Mouse (Mus musculus) liver, embryonic 13.5 days (tissue): Measurements from ENCODE around the gene Rgs12. TPM values are rescaled to one million over a fixed set of nuclear protein-coding genes. Genes with fewer than 3 reads are reported as not detected.

Source experiments
- ATAC-seq: fragments of 200-750 bp; cut with Nextera tagmentation; 2 replicates; pipeline ENCODE4 v1.8.0; 2017; ENCODE audit warnings: low read depth, mild to moderate bottlenecking, moderate number of reproducible peaks, moderate library complexity
- DNase-seq: peaks from one replicate; pipeline ENCODE4 v3.0.0; 2022
- H3K27ac ChIP-seq: fragments of 300-500 bp; sonication (generic); 2 replicates; pipeline ENCODE4 v1.5.1; 2015; ENCODE audit warnings: moderate library complexity, mild to moderate bottlenecking, inconsistent platforms
- H3K27me3 ChIP-seq: fragments of 300-500 bp; sonication (generic); 2 replicates; pipeline ENCODE4 v1.6.1; 2015; ENCODE audit warnings: mild to moderate bottlenecking, inconsistent platforms
- H3K36me3 ChIP-seq: fragments of 300-500 bp; sonication (generic); 2 replicates; pipeline ENCODE4 v1.6.1; 2015; ENCODE audit warnings: mild to moderate bottlenecking, inconsistent platforms
- H3K4me1 ChIP-seq: fragments of 300-500 bp; sonication (generic); replicated peaks from 2 replicates; pipeline ENCODE4 v1.6.1; 2015; ENCODE audit warnings: inconsistent platforms
- H3K4me2 ChIP-seq: fragments of 300-500 bp; sonication (generic); 2 replicates; pipeline ENCODE4 v1.6.1; 2015; ENCODE audit warnings: inconsistent platforms, mild to moderate bottlenecking, moderate library complexity
- H3K4me3 ChIP-seq: fragments of 300-500 bp; sonication (generic); replicated peaks from 2 replicates; pipeline ENCODE4 v1.5.1; 2015; ENCODE audit warnings: mild to moderate bottlenecking, inconsistent platforms
- H3K9ac ChIP-seq: fragments of 300-500 bp; sonication (generic); 2 replicates; pipeline ENCODE4 v1.6.1; 2015; ENCODE audit warnings: mild to moderate bottlenecking, inconsistent platforms
- H3K9me3 ChIP-seq: fragments of 300-500 bp; sonication (generic); replicated peaks from 2 replicates; pipeline ENCODE4 v1.6.1; 2016; ENCODE audit warnings: inconsistent platforms
- WGBS: fragments of 180-500 bp; shearing (Covaris S2); methylation state at CpG from one replicate; pipeline ENCODE4 v1.1.7; 2015; ENCODE audit not compliant: insufficient replicate concordance; 5-methylcytosine and 5-hydroxymethylcytosine counted together
- polyA plus RNA-seq: library from polyadenylated mRNA; unstranded; fragments of >200 nt; fragmentation: Nextera tagmentation; extraction: Ambion mirVana; gene quantifications from 2 replicates; pipeline ENCODE4 v1.2.1, GENCODE M21; 2015

The Rgs12 gene
- polyA plus RNA-seq, 1 experiment from 2014 or later: 21.7 TPM

DNA sequence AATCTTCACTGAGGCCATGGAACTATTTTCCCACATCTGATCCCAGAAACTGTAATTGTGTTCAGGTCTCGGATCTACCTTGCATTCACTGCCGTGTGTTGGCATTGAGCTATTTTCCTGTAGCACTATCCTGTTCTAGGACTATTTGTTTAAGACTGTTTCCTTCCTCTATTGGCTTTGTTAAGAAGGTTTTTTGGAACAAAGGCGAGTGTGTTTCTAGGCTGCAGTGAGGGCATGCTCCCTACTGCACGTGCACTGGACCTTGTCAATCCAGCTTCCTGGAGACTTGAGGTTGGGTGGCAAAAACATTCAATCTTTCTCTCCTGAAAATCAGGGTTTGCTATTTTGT is 16.8 kb upstream of the Rgs12 start:
- H3K27ac ChIP-seq: peak overlapping the region; percentile 89
- no peak for ATAC-seq

DNA sequence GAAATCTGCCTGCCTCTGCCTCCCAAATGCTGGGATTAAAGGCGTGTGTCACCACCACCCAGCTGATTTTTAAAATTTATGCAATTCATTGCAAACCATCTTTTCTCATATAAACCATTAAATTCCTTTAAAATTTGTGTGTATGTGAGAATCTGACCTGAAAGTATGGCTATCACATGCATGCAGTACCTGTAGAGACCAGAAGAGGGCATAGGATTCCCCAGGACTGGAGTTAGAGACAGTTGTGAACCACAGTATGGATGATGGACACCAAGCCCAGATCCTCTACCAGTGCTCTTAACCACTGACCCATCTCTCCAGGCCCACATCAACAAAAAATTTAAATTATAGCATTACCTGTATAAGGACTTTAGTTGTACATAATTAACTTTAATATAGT is 15.8 kb upstream of the Rgs12 start:
- 82% methylated on average over 1 of the region's 1 CpGs for WGBS
- H3K4me1 ChIP-seq: peaks cover 54% of the 10 kb centered on the region

More for the DNA sequence above, 16.8 kb upstream of the Rgs12 start:
- WGBS: 61% methylated on average over 4 of the region's 4 CpGs
- H3K4me2 ChIP-seq: no peak overlapping the region
- peaks cover 45% of the 10 kb centered on the region for H3K4me1 ChIP-seq
- H3K9ac ChIP-seq: no peak overlapping the region
- H3K4me3 ChIP-seq: no peak overlapping the region
- no peaks in the 10 kb centered on the region for H3K27me3 ChIP-seq
- DNase-seq: no peak
- H3K9me3 ChIP-seq: no peaks in the 10 kb centered on the region
- no peaks in the 10 kb centered on the region for H3K36me3 ChIP-seq

DNA sequence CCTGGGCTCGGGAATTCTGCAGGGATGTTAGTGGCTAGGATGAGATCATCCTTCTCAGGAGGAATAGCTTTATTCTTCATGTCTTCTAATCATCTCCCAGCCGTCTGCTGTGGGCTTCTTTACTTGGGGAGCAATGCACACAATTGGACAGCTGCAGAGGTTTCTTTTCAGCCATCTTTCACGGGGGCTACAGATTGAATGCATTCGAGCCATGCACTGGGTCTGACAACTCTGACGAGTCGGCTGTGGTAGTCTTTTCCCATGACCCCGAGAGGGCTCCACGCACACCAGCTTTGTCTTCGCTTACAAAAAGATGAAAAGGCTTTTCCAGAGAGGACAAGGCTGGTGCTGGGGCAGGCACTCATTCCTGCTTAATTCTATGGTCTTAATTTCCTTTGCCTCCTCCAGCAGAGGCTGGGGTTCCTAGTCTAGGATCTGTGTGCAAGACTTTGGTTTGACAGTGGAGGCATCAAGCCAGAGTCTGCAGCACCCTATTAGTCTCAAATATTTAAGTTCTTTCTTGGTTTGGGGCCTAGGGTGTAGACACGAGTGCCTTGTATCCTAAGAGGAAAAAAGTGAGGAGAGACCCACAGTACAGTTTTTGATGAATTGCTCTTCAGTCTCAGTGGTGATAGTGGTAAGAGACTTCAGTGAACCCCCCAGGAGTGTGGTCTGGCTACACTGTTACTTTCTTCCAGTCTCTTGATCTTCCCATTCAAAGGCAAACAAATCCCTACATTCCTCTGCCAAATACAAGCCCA is 7.4 kb upstream of the Rgs12 start:
- Histone ChIP-seq H3K9ac (no peak overlapping the region), H3K36me3 (no peaks in the 10 kb centered on the region), H3K4me2 (no peak overlapping the region), H3K27ac (no peak overlapping the region), H3K4me3 (no peak overlapping the region), H3K27me3 (0 out of 2 replicates have a peak, but pooled peaks cover 3% of the 10 kb centered on the region), H3K4me1 (peaks cover 28% of the 10 kb centered on the region), H3K9me3 (no peaks in the 10 kb centered on the region)
- WGBS: 72% methylated on average over 10 of the region's 10 CpGs
- DNase-seq: no peak
- ATAC-seq: no peak

More for the DNA sequence above, 15.8 kb upstream of the Rgs12 start:
- H3K4me3 ChIP-seq: no peak overlapping the region
- DNase-seq (no peak), ATAC-seq (no peak)
- no peak overlapping the region for H3K4me2 ChIP-seq
- H3K9ac ChIP-seq: no peak overlapping the region
- no peaks in the 10 kb centered on the region for H3K9me3 ChIP-seq
- H3K27ac ChIP-seq: no peak overlapping the region
- H3K27me3 ChIP-seq: 0 out of 2 replicates have a peak, but pooled peaks cover 3% of the 10 kb centered on the region
- H3K36me3 ChIP-seq: no peaks in the 10 kb centered on the region

DNA sequence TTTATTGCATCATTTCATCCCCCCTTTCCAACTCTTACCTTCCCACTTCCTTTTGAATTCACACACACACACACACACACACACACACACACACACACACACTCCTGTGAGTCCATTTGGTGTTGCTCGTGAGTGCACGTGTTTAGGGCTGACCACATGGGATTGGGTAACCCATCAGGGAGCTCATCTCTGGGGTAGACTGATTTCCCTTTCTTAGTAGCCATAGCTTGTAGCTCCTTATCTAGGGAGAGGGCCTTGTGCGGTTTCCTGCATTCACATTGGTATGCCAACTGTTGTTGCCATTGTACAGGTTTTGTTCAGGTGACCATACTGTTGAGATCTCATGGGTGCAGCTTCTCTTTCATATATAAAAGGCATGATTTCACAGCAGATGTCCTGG is 5.8 kb upstream of the Rgs12 start:
- peak; percentile 63 for ATAC-seq
- 16% methylated on average over 3 of the region's 3 CpGs for WGBS
- no peak overlapping the region for H3K27ac ChIP-seq

DNA sequence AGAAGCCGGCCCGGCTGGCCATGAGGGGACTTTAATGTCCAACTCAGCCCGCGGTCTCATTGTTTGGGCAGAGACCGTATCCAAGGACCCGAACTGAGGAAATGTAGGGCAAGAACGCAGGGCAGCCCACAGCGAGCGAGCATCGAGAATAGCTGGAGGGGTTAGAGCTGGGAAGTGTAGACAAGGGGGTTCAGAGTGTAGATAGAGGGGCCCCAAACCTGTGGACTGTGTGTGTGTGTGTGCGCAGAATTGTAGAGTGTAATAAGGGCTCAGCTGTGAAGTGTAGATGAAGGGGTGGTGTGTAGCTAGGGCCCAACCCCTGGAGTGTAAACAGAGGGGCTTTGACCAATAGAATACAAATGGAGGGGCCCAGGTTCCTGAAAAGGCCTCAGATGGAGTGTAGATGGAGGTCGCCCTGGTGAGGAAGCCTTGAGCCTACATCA is 545 bp downstream of the Rgs12 start:
- no peaks in the 10 kb centered on the region for H3K27me3 ChIP-seq
- peak overlapping the region; percentile 93 for H3K27ac ChIP-seq
- DNase-seq: no peak
- no peaks in the 10 kb centered on the region for H3K9me3 ChIP-seq
- 4% methylated on average over 12 of the region's 12 CpGs for WGBS
- H3K36me3 ChIP-seq: peaks cover 5% of the 10 kb centered on the region; the same call in 1 of the 2 replicates
- peak overlapping the region; percentile 97 for H3K9ac ChIP-seq
- ATAC-seq: peak; percentile 25
- peaks cover 55% of the 10 kb centered on the region for H3K4me1 ChIP-seq
- H3K4me3 ChIP-seq: peak overlapping the region; percentile 90
- H3K4me2 ChIP-seq: peak overlapping the region; percentile 96

More for the DNA sequence above, 5.8 kb upstream of the Rgs12 start:
- no peak overlapping the region for H3K4me2 ChIP-seq
- H3K27me3 ChIP-seq: no peaks in the 10 kb centered on the region
- DNase-seq: no peak
- no peaks in the 10 kb centered on the region for H3K36me3 ChIP-seq
- peaks cover 30% of the 10 kb centered on the region for H3K4me1 ChIP-seq
- H3K9ac ChIP-seq: no peak overlapping the region
- H3K9me3 ChIP-seq: no peaks in the 10 kb centered on the region
- H3K4me3 ChIP-seq: no peak overlapping the region

DNA sequence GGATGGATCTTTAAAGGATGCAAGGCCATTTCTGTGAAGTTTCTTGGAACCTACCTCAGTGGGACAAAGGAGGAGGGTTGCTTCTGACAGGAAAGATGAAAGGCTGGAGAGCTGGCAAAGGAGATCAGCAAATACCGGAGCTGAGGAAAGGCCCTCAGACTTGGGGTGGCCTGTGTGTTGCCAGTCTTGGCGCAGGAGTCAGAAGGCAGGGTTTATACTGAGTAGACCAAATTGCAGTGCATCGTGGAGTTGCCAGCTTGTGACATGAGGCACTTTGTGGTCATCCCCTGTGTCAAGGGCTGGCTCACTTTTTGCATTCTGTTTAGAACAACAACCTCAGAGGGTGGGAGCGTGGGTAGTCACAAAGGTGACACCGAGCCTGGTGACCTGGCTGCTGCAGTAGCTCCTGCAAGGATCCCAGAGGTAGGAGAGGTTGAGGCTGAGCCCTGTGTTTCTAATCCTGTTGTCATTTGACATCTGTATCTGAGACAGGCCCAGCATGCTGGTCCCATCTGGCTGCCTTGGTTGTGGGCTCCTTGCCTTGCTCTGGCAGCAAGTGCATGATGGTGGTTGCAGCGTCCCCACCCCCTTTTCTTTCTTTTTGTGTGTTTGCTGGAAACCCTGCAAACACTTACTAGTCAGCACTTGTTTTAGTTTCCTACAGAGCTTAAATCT is 1.4 kb downstream of the Rgs12 start:
- H3K4me2 ChIP-seq: peak overlapping the region; percentile 96
- no peaks in the 10 kb centered on the region for H3K27me3 ChIP-seq
- peak overlapping the region; percentile 97 for H3K9ac ChIP-seq
- no peak for ATAC-seq
- peak overlapping the region; percentile 93 for H3K27ac ChIP-seq
- H3K36me3 ChIP-seq: peaks cover 5% of the 10 kb centered on the region; the same call in 1 of the 2 replicates
- DNase-seq: no peak
- no peaks in the 10 kb centered on the region for H3K9me3 ChIP-seq
- peaks cover 61% of the 10 kb centered on the region for H3K4me1 ChIP-seq
- WGBS: 85% methylated on average over 6 of the region's 6 CpGs
- H3K4me3 ChIP-seq: peak overlapping the region; percentile 90

DNA sequence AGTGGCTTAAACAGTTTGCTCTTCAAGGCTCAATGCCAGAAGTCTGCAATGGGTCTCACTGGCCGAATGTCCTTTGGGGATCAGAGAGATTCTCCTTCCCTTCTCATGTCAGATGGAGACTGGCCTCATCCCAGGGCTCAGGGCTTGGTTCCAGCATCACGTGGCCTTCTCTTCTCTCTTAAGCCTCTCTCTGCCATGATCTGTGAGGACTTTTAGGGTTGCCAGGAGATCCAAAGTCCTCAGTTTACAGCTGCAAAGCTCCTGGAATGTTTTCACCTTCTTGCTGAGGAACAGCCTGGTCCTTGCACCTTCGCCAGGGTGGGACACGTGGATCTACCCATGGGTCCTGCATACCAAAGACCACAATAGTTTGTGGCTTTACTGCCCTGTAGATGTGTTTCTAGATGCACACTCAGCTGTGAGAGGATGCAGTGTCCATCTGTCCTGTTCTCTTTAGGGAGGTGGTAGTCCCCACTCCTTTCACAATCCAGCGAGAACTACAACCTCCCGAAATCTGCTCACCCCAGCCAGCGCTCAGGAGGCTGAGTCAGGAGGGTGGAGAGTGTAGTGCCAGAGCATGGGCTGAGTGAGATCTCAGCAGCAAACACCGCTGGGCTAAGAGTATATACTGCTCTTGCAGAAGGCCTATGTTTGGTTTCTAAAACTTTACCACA is 2.1 kb downstream of the Rgs12 start:
- WGBS: 89% methylated on average over 8 of the region's 8 CpGs
- Histone ChIP-seq H3K27ac (peak overlapping the region; percentile 93), H3K36me3 (peaks cover 5% of the 10 kb centered on the region; the same call in 1 of the 2 replicates), H3K9ac (0 out of 2 replicates have a peak overlapping the region, but pooled peaks have one; percentile 97), H3K4me3 (no peak overlapping the region), H3K9me3 (no peaks in the 10 kb centered on the region), H3K4me2 (no peak overlapping the region; the same call in 1 of the 2 replicates), H3K27me3 (no peaks in the 10 kb centered on the region), H3K4me1 (peaks cover 67% of the 10 kb centered on the region)
- no peak for ATAC-seq
- DNase-seq: no peak

DNA sequence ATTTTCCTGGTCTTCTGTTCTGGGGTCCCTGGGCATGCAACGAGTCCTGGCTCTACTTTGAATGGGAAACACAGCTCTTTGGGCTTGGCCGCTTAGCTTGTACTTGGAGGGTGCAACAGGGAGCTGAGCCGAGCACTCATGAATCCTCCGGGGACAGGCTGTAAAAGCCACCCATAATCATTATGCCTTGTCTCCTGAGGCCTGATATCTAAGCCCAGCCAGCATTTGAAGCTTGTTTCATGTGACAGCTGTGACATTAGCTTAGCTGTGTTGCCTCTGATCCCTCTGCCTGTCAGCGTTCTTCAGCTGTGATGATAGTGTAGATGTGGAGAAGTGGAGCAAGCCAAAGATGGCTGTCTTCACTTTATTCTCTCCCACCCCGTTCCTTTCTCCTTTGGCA is 5.3 kb downstream of the Rgs12 start:
- WGBS: 63% methylated on average over 6 of the region's 6 CpGs
- Histone ChIP-seq H3K4me3 (no peak overlapping the region), H3K4me1 (peaks cover 83% of the 10 kb centered on the region), H3K4me2 (no peak overlapping the region), H3K27me3 (no peaks in the 10 kb centered on the region), H3K9ac (no peak overlapping the region), H3K9me3 (no peaks in the 10 kb centered on the region), H3K36me3 (peaks cover 5% of the 10 kb centered on the region; the same call in 1 of the 2 replicates), H3K27ac (no peak overlapping the region)
- DNase-seq: no peak
- ATAC-seq: no peak

DNA sequence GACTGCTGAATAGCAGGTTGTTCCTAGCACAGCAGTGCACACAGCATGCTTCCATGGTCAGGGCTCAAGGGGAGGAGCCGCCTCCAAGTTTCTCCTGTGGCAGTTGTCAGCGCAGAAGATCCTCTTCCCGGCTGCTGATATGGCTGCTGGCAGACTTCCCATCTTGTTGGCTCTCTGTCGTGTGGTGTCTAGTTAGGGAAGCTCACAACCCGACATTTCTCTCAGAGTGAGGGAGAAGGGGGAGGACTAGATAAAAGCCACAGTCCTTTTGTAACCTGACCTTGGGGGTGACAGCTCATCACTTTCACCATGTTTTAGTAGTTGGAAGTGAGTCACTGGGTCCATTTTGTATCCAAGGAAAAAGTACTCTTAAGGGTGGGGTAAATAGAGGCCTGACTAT is 6.4 kb downstream of the Rgs12 start:
- DNase-seq (no peak), ATAC-seq (no peak)
- no peak overlapping the region for H3K4me3 ChIP-seq
- H3K9ac ChIP-seq: 0 out of 2 replicates have a peak overlapping the region, but pooled peaks have one; percentile 4
- no peaks in the 10 kb centered on the region for H3K27me3 ChIP-seq
- H3K4me1 ChIP-seq: peaks cover 83% of the 10 kb centered on the region
- no peak overlapping the region for H3K4me2 ChIP-seq
- no peaks in the 10 kb centered on the region for H3K9me3 ChIP-seq
- 41% methylated on average over 5 of the region's 5 CpGs for WGBS
- H3K36me3 ChIP-seq: peaks cover 5% of the 10 kb centered on the region; the same call in 1 of the 2 replicates
- H3K27ac ChIP-seq: 0 out of 2 replicates have a peak overlapping the region, but pooled peaks have one; percentile 18

DNA sequence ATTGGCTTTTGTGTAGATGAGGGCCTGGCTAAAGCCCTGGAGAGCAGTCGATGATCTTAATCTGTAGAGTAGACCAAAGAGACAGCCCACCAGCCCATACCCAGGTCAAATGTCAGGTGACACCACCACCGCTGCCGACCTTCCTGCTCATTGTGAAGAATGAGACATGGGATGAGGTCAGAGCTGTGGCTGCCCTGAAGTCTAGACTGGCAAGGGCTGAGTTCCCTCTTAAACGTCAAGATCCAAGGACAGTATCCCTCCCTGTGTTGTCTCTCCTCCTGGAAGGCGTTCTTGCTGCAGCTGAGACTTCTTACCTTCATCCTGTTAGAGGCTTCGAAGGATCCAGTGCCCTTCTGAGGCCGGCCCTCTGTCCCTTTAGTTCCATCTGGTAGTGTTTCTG is 6.9 kb downstream of the Rgs12 start:
- Histone ChIP-seq H3K4me2 (no peak overlapping the region), H3K27me3 (no peaks in the 10 kb centered on the region), H3K9ac (no peak overlapping the region), H3K4me3 (no peak overlapping the region), H3K4me1 (peaks cover 83% of the 10 kb centered on the region), H3K9me3 (no peaks in the 10 kb centered on the region), H3K36me3 (peaks cover 5% of the 10 kb centered on the region; the same call in 1 of the 2 replicates), H3K27ac (0 out of 2 replicates have a peak overlapping the region, but pooled peaks have one; percentile 18)
- 77% methylated on average over 7 of the region's 7 CpGs for WGBS
- DNase-seq: no peak
- no peak for ATAC-seq

DNA sequence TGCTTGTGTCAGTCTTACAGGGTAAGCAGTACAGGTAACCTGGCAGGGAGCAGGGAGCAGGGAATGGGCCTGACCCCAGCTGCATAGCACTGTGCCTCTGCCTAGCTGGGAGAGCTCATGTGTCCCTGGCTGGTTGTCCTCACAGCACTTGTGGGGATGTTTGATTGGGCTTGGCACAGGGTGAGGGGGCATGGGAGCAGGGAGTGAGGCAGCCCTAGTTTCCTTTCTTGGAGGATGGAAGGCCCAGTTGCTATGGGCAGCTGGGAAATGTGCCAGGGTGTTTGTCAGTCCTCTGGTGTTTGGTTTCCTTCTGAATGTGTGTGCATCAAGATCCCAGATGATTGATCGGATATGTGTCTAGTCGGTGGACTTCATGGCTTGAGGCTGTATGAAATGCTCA is 7.8 kb downstream of the Rgs12 start:
- DNase-seq: no peak
- H3K4me1 ChIP-seq: peaks cover 85% of the 10 kb centered on the region
- H3K4me2 ChIP-seq: no peak overlapping the region
- H3K27me3 ChIP-seq: no peaks in the 10 kb centered on the region
- H3K27ac ChIP-seq: peak overlapping the region; percentile 62
- peaks cover 5% of the 10 kb centered on the region; the same call in 1 of the 2 replicates for H3K36me3 ChIP-seq
- H3K9me3 ChIP-seq: no peaks in the 10 kb centered on the region
- no peak for ATAC-seq
- WGBS: 70% methylated on average over 2 of the region's 2 CpGs
- no peak overlapping the region for H3K9ac ChIP-seq
- H3K4me3 ChIP-seq: no peak overlapping the region
